Mouse (Mus musculus) small intestine, adult 2 months (tissue): Measurements from ENCODE around the gene Naglu.

Experiments used
- CTCF ChIP-seq: fragments of 200-500 bp; IDR thresholded peaks from 2 replicates; pipeline ENCODE4 v1.5.1; 2012; ENCODE audit warnings: low read depth, mild to moderate bottlenecking, control low read depth, inconsistent platforms, low read length, moderate library complexity, mixed read lengths; ENCODE audit not compliant: insufficient replicate concordance, insufficient read length; ENCODE audit errors: extremely low read depth
- POLR2A ChIP-seq: fragments of 200-500 bp; IDR thresholded peaks from 2 replicates; pipeline ENCODE4 v1.6.1; 2012; ENCODE audit warnings: low read depth, mild to moderate bottlenecking, control low read depth, inconsistent platforms, low read length, moderate library complexity

DNA sequence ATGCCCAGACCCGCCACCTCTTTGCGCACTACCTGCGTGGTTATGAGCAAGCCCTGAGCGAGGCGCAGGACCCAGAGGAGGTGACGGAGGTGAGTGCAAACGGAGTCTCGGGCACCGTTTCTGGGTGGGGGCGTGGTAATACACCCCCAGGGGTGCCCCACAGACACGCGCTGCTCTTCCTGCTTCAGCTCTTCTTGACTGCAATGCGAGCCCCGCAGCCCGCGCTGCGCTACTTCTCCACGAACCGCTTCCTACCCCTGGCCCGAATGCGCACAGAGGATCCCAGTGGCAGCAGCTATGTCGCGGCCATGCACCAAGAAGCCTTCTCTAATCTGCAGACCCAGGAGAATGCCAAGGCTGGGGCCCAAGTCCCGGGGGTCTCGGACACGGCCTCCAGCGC is 9.9 kb downstream of the Naglu start:
- TF ChIP-seq CTCF, result no peak
- no peak for TF ChIP-seq POLR2A
